Mouse (Mus musculus): ENCODE data around the gene Ltbr.
"Not testable (repeated sequence)": the region's sequence is repeated elsewhere in the genome, so short reads cannot be mapped to it uniquely, and the experiment has no call there.

Gene Ltbr

GRCm38 (mm10) chr6:125271455-125272227, 42.0 kb downstream of the Ltbr start:
- DNase-seq (ENCODE audit: low spot score): peak; percentile 92

- DNase-seq (ENCODE audit: low spot score): no peak
Measured at GRCm38 (mm10) chr6:125268799-125269198, 44.9 kb downstream of the Ltbr start.

- no peak for DNase-seq (ENCODE audit: low spot score)
Measured at GRCm38 (mm10) chr6:125267469-125267868, 46.2 kb downstream of the Ltbr start.

- DNase-seq (ENCODE audit: low spot score): not testable (repeated sequence)
Measured at GRCm38 (mm10) chr6:125266600-125266999, 47.1 kb downstream of the Ltbr start.

GRCm38 (mm10) chr6:125266091-125266490, 47.6 kb downstream of the Ltbr start:
- DNase-seq (ENCODE audit: low spot score): no peak

GRCm38 (mm10) chr6:125265239-125265638, 48.4 kb downstream of the Ltbr start:
- DNase-seq (ENCODE audit: low spot score): no peak

GRCm38 (mm10) chr6:125264219-125264618, 49.5 kb downstream of the Ltbr start:
- no peak for DNase-seq (ENCODE audit: low spot score)

- no peak for DNase-seq (ENCODE audit: low spot score)
Measured at GRCm38 (mm10) chr6:125260006-125260555, 53.6 kb downstream of the Ltbr start.
